Mouse (Mus musculus) ES-Bruce4 (cell line): ENCODE measurements around the gene Gm20390. TPM values are rescaled to one million over a fixed set of nuclear protein-coding genes. Genes with fewer than 3 reads are reported as not detected.

ENCODE experiments used
- H3K27ac ChIP-seq: 2 replicates; pipeline ENCODE4 v1.5.1; 2012; ENCODE audit warnings: low read length, inconsistent platforms; ENCODE audit not compliant: insufficient read depth
- H3K27me3 ChIP-seq: 2 replicates; pipeline ENCODE4 v1.6.1; 2012; ENCODE audit warnings: mild to moderate bottlenecking, low read length, inconsistent platforms; ENCODE audit not compliant: control insufficient read depth, poor library complexity, insufficient read depth, severe bottlenecking
- H3K36me3 ChIP-seq: 2 replicates; pipeline ENCODE4 v1.6.1; 2012; ENCODE audit warnings: inconsistent platforms, mild to moderate bottlenecking, low read length, moderate library complexity; ENCODE audit not compliant: control insufficient read depth, poor library complexity, insufficient read depth, severe bottlenecking
- H3K4me1 ChIP-seq: one replicate; pipeline ENCODE4 v1.8.1; 2011; ENCODE audit warnings: low read length; ENCODE audit not compliant: control insufficient read depth, insufficient read depth
- H3K4me3 ChIP-seq: 2 replicates; pipeline ENCODE4 v1.5.1; 2011; ENCODE audit warnings: low read depth, mild to moderate bottlenecking, low read length
- H3K9ac ChIP-seq: 2 replicates; pipeline ENCODE4 v1.6.1; 2012; ENCODE audit warnings: low read depth, mild to moderate bottlenecking, inconsistent platforms; ENCODE audit not compliant: poor library complexity, severe bottlenecking
- H3K9me3 ChIP-seq: replicated peaks from 2 replicates; pipeline ENCODE4 v1.6.1; 2012; ENCODE audit warnings: mild to moderate bottlenecking, low read length, inconsistent platforms; ENCODE audit not compliant: control insufficient read depth, poor library complexity, insufficient read depth, severe bottlenecking
- CTCF ChIP-seq: IDR thresholded peaks from one replicate; pipeline ENCODE4 v1.8.1; 2011; ENCODE audit warnings: low read depth, low read length
- EP300 ChIP-seq: IDR thresholded peaks from 2 replicates; pipeline ENCODE4 v1.6.1; 2011; ENCODE audit warnings: low read depth, low read length; ENCODE audit not compliant: insufficient read depth
- POLR2A ChIP-seq: IDR thresholded peaks from one replicate; pipeline ENCODE4 v1.8.1; 2011; ENCODE audit warnings: low read length; ENCODE audit not compliant: insufficient read depth
- polyA plus RNA-seq: library from polyadenylated mRNA; stranded (reverse); fragments of >200 nt; gene quantifications from 2 replicates; pipeline ENCODE4 v1.2.4, GENCODE M21; 2011; ENCODE audit warnings: low read depth; ENCODE audit not compliant: missing spikeins, insufficient read depth, insufficient read length

Gm20390 gene
- polyA plus RNA-seq, 1 experiment, result 150 TPM

GRCm38 (mm10) chr11:93995720-93996305, 27.7 kb upstream of the Gm20390 start, which contains the start of gene Spag9:
TSS of gene Spag9 (plus strand) at chr11:93996091.
- H3K36me3 ChIP-seq, result no peaks in the 10 kb centered on the region
- peak within 1 kb of the TSS; percentile 99 for H3K4me3 ChIP-seq
- H3K27me3 ChIP-seq, result no peaks in the 10 kb centered on the region
- TF ChIP-seq POLR2A, result peak; percentile 20
- no peak for TF ChIP-seq CTCF
- TF ChIP-seq EP300, result no peak
- H3K9me3 ChIP-seq, result no peaks in the 10 kb centered on the region
- peak within 1 kb of the TSS; percentile 90 for H3K27ac ChIP-seq
- peaks cover 2% of the 10 kb centered on the region for H3K4me1 ChIP-seq
- H3K9ac ChIP-seq, result peak within 1 kb of the TSS; percentile 92

- TF ChIP-seq CTCF (no peak), EP300 (no peak), POLR2A (no peak)
- Histone ChIP-seq H3K27me3 (no peaks in the 10 kb centered on the region), H3K36me3 (no peaks in the 10 kb centered on the region), H3K4me1 (peaks cover 2% of the 10 kb centered on the region), H3K9ac (peak overlapping the region; percentile 92), H3K9me3 (no peaks in the 10 kb centered on the region), H3K4me3 (peak overlapping the region; percentile 99), H3K27ac (peak overlapping the region; percentile 90)
These were observed 27.1 kb upstream of the Gm20390 start for GRCm38 (mm10) chr11:93995111-93995719.

- no peaks in the 10 kb centered on the region for H3K27me3 ChIP-seq
- H3K9me3 ChIP-seq, result no peaks in the 10 kb centered on the region
- TF ChIP-seq POLR2A (no peak), CTCF (no peak), EP300 (no peak)
- no peaks in the 10 kb centered on the region for H3K36me3 ChIP-seq
- peaks cover 2% of the 10 kb centered on the region for H3K4me1 ChIP-seq
- peak overlapping the region; percentile 92 for H3K9ac ChIP-seq
- peak overlapping the region; percentile 90 for H3K27ac ChIP-seq
- peak overlapping the region; percentile 99; the same call in 1 of the 2 replicates for H3K4me3 ChIP-seq
These were observed 26.4 kb upstream of the Gm20390 start for GRCm38 (mm10) chr11:93994531-93994930.

- Histone ChIP-seq H3K9me3 (no peaks in the 10 kb centered on the region), H3K9ac (no peak overlapping the region), H3K4me1 (peaks cover 2% of the 10 kb centered on the region), H3K27me3 (no peaks in the 10 kb centered on the region), H3K4me3 (no peak overlapping the region), H3K27ac (peak overlapping the region; percentile 31; the same call in 1 of the 2 replicates), H3K36me3 (no peaks in the 10 kb centered on the region)
- TF ChIP-seq CTCF (no peak), EP300 (no peak)
These were observed 20.4 kb upstream of the Gm20390 start for GRCm38 (mm10) chr11:93988328-93989062.

GRCm38 (mm10) chr11:93987625-93988327, 19.7 kb upstream of the Gm20390 start:
- Histone ChIP-seq H3K27ac (no peak overlapping the region), H3K9me3 (no peaks in the 10 kb centered on the region), H3K4me3 (no peak overlapping the region), H3K27me3 (no peaks in the 10 kb centered on the region), H3K9ac (no peak overlapping the region), H3K4me1 (peaks cover 2% of the 10 kb centered on the region), H3K36me3 (no peaks in the 10 kb centered on the region)
- no peak for TF ChIP-seq EP300
- TF ChIP-seq CTCF, result no peak
- no peak for TF ChIP-seq POLR2A
